Mouse (Mus musculus) intestine, embryonic 14.5 days (tissue): ENCODE measurements around the gene Nacc2. TPM values are rescaled to one million over a fixed set of nuclear protein-coding genes. Genes with fewer than 3 reads are reported as not detected.

Experiments
- ATAC-seq: fragments of 200-750 bp; cut with Nextera tagmentation; replicated peaks from 2 replicates; pipeline ENCODE4 v1.8.0; 2017; ENCODE audit warnings: low read depth, moderate number of reproducible peaks, moderate TSS enrichment, moderate library complexity; ENCODE audit not compliant: low FRiP score, low TSS enrichment
- DNase-seq: peaks from one replicate; pipeline ENCODE4 v3.0.0-alpha.2; 2018; ENCODE audit warnings: low spot score
- H3K27ac ChIP-seq: fragments of 300-500 bp; sonication (generic); 2 replicates; pipeline ENCODE4 v1.5.1; 2014; ENCODE audit warnings: low read depth, mild to moderate bottlenecking, control low read depth
- H3K27me3 ChIP-seq: fragments of 300-500 bp; sonication (generic); replicated peaks from 2 replicates; pipeline ENCODE4 v1.6.1; 2014; ENCODE audit warnings: low read length, control low read depth; ENCODE audit not compliant: control insufficient read depth, insufficient read depth
- H3K36me3 ChIP-seq: fragments of 300-500 bp; sonication (generic); 2 replicates; pipeline ENCODE4 v1.6.1; 2014; ENCODE audit warnings: low read length, control low read depth; ENCODE audit not compliant: control insufficient read depth, insufficient read depth
- H3K4me1 ChIP-seq: fragments of 300-500 bp; sonication (generic); replicated peaks from 2 replicates; pipeline ENCODE4 v1.6.1; 2014; ENCODE audit warnings: low read length, control low read depth, mixed read lengths; ENCODE audit not compliant: control insufficient read depth, insufficient read depth
- H3K4me2 ChIP-seq: fragments of 300-500 bp; sonication (generic); 2 replicates; pipeline ENCODE4 v1.6.1; 2014; ENCODE audit warnings: low read length
- H3K4me3 ChIP-seq: fragments of 300-500 bp; sonication (generic); 2 replicates; pipeline ENCODE4 v1.5.1; 2014; ENCODE audit warnings: low read depth, low read length, control low read depth, mixed read lengths
- H3K9ac ChIP-seq: fragments of 300-500 bp; sonication (generic); 2 replicates; pipeline ENCODE4 v1.6.1; 2014; ENCODE audit warnings: mild to moderate bottlenecking, low read length
- H3K9me3 ChIP-seq: fragments of 300-500 bp; sonication (generic); 2 replicates; pipeline ENCODE4 v1.6.1; 2016; ENCODE audit warnings: low read length, control low read depth; ENCODE audit not compliant: control insufficient read depth
- WGBS: fragments of 180-500 bp; shearing (Covaris S2); extraction: QIAGEN DNeasy Blood & Tissue Kit; methylation state at CpG from one replicate; pipeline ENCODE4 v1.1.7; 2014; 5-methylcytosine and 5-hydroxymethylcytosine counted together
- polyA plus RNA-seq: library from polyadenylated mRNA; unstranded; fragments of >200 nt; fragmentation: Nextera tagmentation; extraction: Ambion mirVana; gene quantifications from 2 replicates; pipeline ENCODE4 v1.2.1, GENCODE M21; 2014

Gene Nacc2
- polyA plus RNA-seq, 1 experiment from 2014 or later, result 13.2 TPM

DNA sequence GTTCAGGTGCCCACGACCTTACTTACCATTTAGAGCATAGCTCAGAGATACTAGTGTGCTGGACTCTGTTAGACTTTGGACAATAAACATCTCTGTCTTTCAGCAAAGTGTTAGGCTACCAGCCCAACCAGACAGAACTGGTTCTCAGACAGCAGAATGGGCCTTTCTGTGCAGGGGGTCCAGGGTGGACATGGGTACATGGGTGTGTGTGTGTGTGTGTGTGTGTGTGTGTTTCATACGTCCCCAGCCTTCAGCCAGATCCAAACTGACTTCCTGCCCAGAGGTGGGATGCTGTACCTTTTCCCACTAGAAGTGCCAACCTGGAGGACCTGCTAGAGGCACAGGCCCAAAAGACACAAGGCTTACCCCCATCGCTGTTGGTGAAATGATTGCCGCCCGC is 23.8 kb downstream of the Nacc2 start:
- WGBS, result 77% methylated on average over 5 of the region's 5 CpGs
- H3K9me3 ChIP-seq, result no peaks in the 10 kb centered on the region
- H3K27ac ChIP-seq, result no peak overlapping the region
- no peak overlapping the region for H3K4me2 ChIP-seq
- no peak overlapping the region for H3K4me3 ChIP-seq
- H3K9ac ChIP-seq, result no peak overlapping the region
- ATAC-seq (no peak), DNase-seq (no peak)
- no peaks in the 10 kb centered on the region for H3K27me3 ChIP-seq
- H3K4me1 ChIP-seq, result no peaks in the 10 kb centered on the region
- H3K36me3 ChIP-seq, result no peaks in the 10 kb centered on the region

GRCm38 (mm10) chr2:26093897-26094296 is 29.1 kb downstream of the Nacc2 start:
- 82% methylated on average over 7 of the region's 7 CpGs for WGBS
- no peak overlapping the region for H3K4me3 ChIP-seq
- no peak overlapping the region for H3K4me2 ChIP-seq
- DNase-seq (no peak), ATAC-seq (no peak)
- peaks cover 14% of the 10 kb centered on the region for H3K4me1 ChIP-seq
- H3K9me3 ChIP-seq, result no peaks in the 10 kb centered on the region
- 0 out of 2 replicates have a peak, but pooled peaks cover 5% of the 10 kb centered on the region for H3K36me3 ChIP-seq
- no peak overlapping the region for H3K9ac ChIP-seq
- 0 out of 2 replicates have a peak, but pooled peaks cover 5% of the 10 kb centered on the region for H3K27me3 ChIP-seq
- H3K27ac ChIP-seq, result no peak overlapping the region

DNA sequence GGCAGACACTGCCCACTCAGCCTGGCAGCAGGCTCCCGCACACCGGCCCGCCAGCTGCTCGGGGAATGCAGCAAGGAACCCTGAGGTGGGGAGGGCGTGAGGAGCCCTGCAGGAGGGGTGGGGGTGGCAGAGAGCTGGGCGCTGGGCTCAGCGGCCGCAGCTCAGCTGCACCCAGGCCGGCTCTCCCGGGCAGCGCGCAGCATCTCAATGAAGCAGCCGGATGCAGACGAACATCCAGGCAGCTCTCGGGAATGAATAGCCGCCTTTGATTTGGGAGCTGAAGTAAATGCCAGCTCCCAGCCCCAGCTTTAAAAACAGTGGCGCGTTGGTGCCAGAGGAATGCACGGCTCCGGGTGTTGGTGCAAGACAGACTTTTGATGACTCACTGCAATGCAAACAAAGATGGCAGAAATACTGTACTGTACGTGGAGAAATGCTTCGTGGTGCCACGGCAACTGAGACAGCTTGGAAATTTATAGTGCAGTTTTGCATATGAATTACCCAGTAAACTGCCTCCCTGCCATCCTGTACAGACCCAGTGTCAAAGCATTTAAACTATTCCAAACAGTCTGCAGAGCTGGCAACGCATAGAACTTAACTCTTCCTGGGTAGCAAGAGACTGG is 31.1 kb downstream of the Nacc2 start:
- 0 out of 2 replicates have a peak, but pooled peaks cover 5% of the 10 kb centered on the region for H3K36me3 ChIP-seq

DNA sequence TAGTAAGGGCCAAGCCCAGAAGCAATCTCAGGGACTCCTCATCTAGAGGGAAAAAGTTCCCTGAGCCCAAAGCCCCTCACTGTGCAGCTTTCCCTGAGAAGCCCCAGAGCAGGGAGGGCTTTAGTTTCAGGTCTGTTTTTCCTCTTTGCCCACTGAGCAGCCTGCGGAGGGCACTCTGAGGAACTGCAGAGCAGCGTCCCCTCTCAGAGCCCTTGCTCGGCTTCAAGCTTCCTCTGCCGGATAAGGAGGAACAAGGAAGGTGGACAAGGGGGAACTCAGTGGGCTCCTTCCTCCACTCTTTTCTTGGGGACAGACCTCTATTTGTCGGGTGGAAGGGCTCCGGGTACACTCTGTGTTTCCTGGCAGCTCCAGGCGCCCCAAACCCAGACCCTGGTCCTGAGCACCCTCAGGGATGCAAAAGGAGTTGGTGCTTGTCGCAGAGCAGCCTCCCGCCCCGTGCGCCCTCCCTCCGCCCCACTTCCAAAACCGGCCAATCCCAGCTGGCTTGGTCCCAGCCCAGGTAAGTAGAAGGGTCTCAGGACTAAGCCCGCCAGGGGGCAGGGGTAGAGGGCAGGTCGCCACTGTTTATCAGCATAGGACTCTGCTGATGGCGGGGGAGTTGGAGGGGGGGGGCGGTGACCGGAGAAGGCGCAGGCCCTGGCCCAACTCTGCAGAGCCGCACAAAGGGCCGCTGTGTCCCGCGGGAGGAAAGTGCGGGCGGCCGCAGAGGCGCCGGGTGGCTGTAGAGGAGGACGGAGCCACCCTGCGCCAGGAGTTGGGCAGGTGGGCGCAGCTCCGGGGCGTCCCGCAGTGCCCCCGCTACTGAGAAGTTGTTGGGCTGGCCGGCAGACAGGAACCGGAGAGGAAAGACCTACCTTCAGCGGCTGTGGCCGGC is 31.9 kb downstream of the Nacc2 start:
- peak overlapping the region; percentile 38 for H3K27ac ChIP-seq
- H3K9ac ChIP-seq, result peak overlapping the region; percentile 51
- peak overlapping the region; percentile 50 for H3K4me3 ChIP-seq
- 2% methylated on average over 33 of the region's 39 CpGs for WGBS
- DNase-seq (peak; percentile 74), ATAC-seq (peak; percentile 56)
- H3K36me3 ChIP-seq, result 0 out of 2 replicates have a peak, but pooled peaks cover 5% of the 10 kb centered on the region
- H3K4me2 ChIP-seq, result peak overlapping the region; percentile 97
- H3K9me3 ChIP-seq, result no peaks in the 10 kb centered on the region
- peaks cover 14% of the 10 kb centered on the region for H3K4me1 ChIP-seq
- H3K27me3 ChIP-seq, result 0 out of 2 replicates have a peak, but pooled peaks cover 5% of the 10 kb centered on the region

More for the DNA sequence above, 31.1 kb downstream of the Nacc2 start:
- DNase-seq (peak; percentile 70), ATAC-seq (peak; percentile 66)
- Histone ChIP-seq H3K9ac (peak overlapping the region; percentile 51), H3K4me1 (peaks cover 14% of the 10 kb centered on the region), H3K27ac (peak overlapping the region; percentile 38; the same call in 1 of the 2 replicates), H3K27me3 (0 out of 2 replicates have a peak, but pooled peaks cover 5% of the 10 kb centered on the region), H3K9me3 (no peaks in the 10 kb centered on the region), H3K4me3 (peak overlapping the region; percentile 50), H3K4me2 (peak overlapping the region; percentile 97)
- 1% methylated on average over 24 of the region's 24 CpGs for WGBS

DNA sequence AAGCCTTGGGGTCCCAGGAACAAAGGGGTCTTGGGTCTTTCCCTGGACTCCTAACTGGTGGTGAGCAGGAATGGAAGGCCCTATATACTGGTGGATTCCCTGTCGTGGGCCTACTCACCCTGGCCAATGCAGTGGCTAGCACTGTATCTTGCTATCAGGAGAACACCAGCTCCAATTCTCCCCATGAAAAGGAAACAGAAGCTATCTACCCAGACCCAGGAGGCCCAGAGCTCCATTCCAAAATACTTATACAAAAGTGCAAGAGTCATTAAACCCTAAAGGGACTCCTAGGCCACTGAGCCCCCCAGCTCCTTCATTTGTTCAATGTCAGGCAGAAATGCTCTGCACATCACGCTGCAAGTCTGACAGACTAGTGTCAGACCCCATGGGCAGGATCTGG is 34.0 kb downstream of the Nacc2 start:
- H3K27me3 ChIP-seq, result 0 out of 2 replicates have a peak, but pooled peaks cover 5% of the 10 kb centered on the region
- H3K9ac ChIP-seq, result no peak overlapping the region
- H3K27ac ChIP-seq, result no peak overlapping the region
- DNase-seq (no peak), ATAC-seq (no peak)
- H3K4me1 ChIP-seq, result peaks cover 14% of the 10 kb centered on the region
- WGBS, result 86% methylated on average over 2 of the region's 2 CpGs
- H3K36me3 ChIP-seq, result 0 out of 2 replicates have a peak, but pooled peaks cover 5% of the 10 kb centered on the region
- H3K4me3 ChIP-seq, result no peak overlapping the region
- no peak overlapping the region for H3K4me2 ChIP-seq
- no peaks in the 10 kb centered on the region for H3K9me3 ChIP-seq

- Histone ChIP-seq H3K4me3 (no peak overlapping the region), H3K4me2 (no peak overlapping the region), H3K9me3 (no peaks in the 10 kb centered on the region), H3K36me3 (0 out of 2 replicates have a peak, but pooled peaks cover 5% of the 10 kb centered on the region), H3K4me1 (peaks cover 9% of the 10 kb centered on the region), H3K27ac (no peak overlapping the region), H3K27me3 (no peaks in the 10 kb centered on the region), H3K9ac (no peak overlapping the region)
- DNase-seq (no peak), ATAC-seq (no peak)
- WGBS, result 78% methylated on average over 4 of the region's 4 CpGs
These were observed 36.0 kb downstream of the Nacc2 start for GRCm38 (mm10) chr2:26086926-26087600.

DNA sequence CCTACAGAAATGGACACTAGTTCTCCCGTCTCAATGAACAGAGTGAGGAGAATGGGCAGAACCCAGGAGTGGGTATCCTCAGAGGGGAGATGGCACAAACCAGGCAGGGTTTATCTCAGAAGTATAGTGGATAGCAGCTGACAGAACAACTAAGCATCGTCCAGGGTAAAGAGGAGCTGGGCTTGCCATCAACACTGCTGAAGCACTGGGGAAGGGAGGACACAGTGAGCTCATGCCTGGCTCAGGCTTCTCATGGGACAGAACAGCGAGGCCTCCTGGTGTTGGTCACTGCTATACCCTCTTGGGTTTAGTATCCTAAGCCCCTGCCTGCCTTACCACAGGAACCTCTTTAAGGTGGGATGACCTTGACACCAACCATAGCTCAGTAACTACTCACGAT is 36.5 kb downstream of the Nacc2 start:
- H3K27me3 ChIP-seq, result no peaks in the 10 kb centered on the region
- H3K9ac ChIP-seq, result no peak overlapping the region
- ATAC-seq (no peak), DNase-seq (no peak)
- 82% methylated on average over 4 of the region's 4 CpGs for WGBS
- 0 out of 2 replicates have a peak, but pooled peaks cover 5% of the 10 kb centered on the region for H3K36me3 ChIP-seq
- no peak overlapping the region for H3K4me3 ChIP-seq
- no peak overlapping the region for H3K27ac ChIP-seq
- no peak overlapping the region for H3K4me2 ChIP-seq
- peaks cover 6% of the 10 kb centered on the region; the same call in 1 of the 2 replicates for H3K4me1 ChIP-seq
- H3K9me3 ChIP-seq, result no peaks in the 10 kb centered on the region

GRCm38 (mm10) chr2:26082883-26083282 is 40.1 kb downstream of the Nacc2 start:
- H3K36me3 ChIP-seq, result no peaks in the 10 kb centered on the region
- no peaks in the 10 kb centered on the region for H3K27me3 ChIP-seq
- H3K27ac ChIP-seq, result no peak overlapping the region
- ATAC-seq, result no peak
- no peaks in the 10 kb centered on the region for H3K4me1 ChIP-seq
- 77% methylated on average over 4 of the region's 4 CpGs for WGBS
- H3K4me2 ChIP-seq, result no peak overlapping the region
- no peak overlapping the region for H3K4me3 ChIP-seq
- H3K9ac ChIP-seq, result no peak overlapping the region
- no peaks in the 10 kb centered on the region for H3K9me3 ChIP-seq
- DNase-seq, result no peak
